Mouse (Mus musculus): ENCODE measurements around the gene Lipe.
A peak's percentile ranks its signal among the peaks of the same experiment; 100 is the strongest.
"Not testable (repeated sequence)": the region's sequence is repeated elsewhere in the genome, so short reads cannot be mapped to it uniquely, and the experiment has no call there.

The Lipe gene

DNA sequence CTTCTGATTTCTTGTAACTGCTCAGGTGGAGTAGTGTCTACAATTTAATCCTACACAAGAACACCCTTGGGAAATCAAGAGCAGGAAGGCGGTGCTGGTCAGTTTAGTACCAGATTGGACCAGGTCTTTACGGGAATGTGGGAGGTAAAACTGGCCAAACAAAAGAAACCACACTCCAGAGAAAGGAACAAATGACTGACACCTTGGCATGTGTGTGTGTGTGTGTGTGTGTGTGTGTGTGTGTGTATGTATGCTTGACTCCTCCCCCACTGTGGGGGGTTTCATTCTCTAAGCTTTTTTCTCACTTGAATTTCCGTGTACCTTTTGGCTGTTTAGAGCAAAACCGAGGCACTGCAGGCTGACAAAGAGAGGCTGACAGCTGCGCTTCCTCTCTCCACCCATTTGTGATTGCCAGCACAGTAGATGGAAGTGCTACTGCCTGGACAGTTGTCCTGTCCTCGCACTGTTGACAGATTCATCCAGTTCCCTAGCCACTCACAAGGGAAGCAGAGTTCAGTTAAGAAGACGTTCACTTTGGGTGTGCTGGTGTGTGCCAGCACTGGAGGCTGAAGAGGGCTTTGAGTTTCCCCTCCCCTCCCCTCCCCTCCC is 14.4 kb upstream of the Lipe start, which contains the start of gene Cxcl17:
Cxcl17 (minus strand) TSS at position 54 of the 609 bp plus-strand sequence.
- no peak for DNase-seq (ENCODE audit: low spot score in 2 of 2)

GRCm38 (mm10) chr7:25411861-25412260 is 13.4 kb upstream of the Lipe start:
- no peak for DNase-seq (ENCODE audit: low spot score in 2 of 2)

- DNase-seq (ENCODE audit: low spot score in 2 of 2): no peak
Observed at GRCm38 (mm10) chr7:25410969-25411615, 12.6 kb upstream of the Lipe start.

GRCm38 (mm10) chr7:25409114-25409760 is 10.7 kb upstream of the Lipe start:
- no peak for DNase-seq (ENCODE audit: low spot score in 2 of 2)

- no peak for DNase-seq (ENCODE audit: low spot score in 2 of 2)
Observed at GRCm38 (mm10) chr7:25406468-25406867, 8.0 kb upstream of the Lipe start.

DNA sequence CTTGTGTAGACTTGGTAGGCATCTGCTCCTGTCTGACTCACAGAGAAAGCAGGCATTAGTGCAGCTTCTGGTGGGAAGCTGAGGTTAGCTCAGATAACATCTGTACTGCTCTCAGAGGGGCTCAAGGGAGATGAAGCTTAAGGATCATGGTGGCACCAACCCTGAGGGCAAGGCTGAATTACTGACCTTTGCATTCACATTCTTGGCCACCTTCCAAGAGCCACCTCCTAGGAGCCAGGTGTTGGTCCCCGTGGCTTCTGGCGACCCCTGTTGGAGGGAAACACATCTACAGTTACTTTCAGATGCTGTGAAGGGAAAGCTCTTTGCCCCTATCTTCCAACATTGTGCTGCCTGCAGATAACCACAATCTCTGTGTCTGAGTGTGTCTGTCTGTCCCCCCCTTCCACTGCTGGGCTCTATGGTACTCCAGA is 4.2 kb upstream of the Lipe start:
- DNase-seq (ENCODE audit: low spot score in 2 of 2): no peak

DNA sequence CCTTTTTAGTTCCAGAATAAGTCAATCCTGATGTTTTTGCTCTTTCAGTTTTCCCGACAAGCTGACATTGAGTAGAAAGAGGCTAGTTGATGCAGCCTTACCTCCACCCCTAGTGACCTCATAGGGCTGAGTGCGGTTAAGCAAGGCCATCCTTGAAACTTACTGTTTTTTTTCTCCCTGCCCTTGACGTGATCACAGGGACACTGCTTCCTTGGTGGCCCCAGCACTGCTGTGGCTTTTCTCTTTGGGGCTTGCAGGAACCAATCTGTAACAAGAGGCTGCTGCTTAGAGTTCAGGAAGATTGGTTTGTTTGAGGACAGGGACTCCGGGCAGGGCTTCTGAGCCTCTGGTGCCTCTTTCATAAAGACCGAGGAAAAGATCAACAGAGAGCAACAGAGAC is 3.5 kb upstream of the Lipe start:
- DNase-seq (ENCODE audit: low spot score in 2 of 2): no peak

DNA sequence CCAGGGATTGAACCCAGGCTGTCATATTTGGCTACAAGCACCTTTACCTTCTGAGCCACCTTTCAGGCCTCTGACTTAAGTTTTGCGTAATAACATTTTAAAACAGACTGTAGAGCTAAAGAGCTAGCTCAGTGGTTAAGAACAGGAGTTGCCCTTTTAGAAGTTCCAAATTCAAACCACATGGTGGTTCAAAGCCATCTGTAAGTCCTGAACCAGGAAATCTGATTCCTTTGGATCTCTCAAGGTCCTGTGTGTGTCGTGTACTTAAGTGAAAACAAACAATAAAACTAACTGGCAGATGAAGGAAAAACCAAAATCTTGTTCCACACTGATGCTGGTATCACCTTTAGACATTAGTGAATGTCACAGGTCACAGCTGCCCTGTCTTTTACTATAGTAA is 3.0 kb upstream of the Lipe start:
- DNase-seq (ENCODE audit: low spot score in 2 of 2): no peak

GRCm38 (mm10) chr7:25399028-25399427 is 518 bp upstream of the Lipe start:
- not testable (repeated sequence) for DNase-seq (ENCODE audit: low spot score in 2 of 2)

DNA sequence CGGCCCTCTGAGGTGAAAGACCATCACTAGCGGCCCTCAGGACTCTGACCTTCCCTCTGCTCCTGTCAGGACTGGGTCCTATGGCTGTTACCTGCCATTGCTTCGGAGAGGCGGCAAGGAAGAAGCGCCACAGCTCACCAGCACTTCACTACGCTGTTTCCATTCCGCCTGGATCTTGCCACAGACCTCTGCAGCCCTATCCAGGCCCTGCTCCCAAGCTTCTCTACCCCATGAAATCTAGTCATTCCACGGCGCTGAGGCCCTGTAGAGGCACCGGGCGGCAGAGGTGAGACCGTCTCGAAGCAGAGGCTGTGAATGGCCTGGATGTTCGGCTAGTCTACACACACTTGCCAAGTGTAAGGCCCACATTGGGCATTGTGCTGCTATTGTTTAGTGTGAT is 1.9 kb downstream of the Lipe start:
- DNase-seq (ENCODE audit: low spot score in 2 of 2): peak in 1 of 2 experiments; percentile 15

GRCm38 (mm10) chr7:25395558-25396521 is 2.7 kb downstream of the Lipe start:
- DNase-seq (ENCODE audit: low spot score in 2 of 2): peak; percentile 92 to 97

DNA sequence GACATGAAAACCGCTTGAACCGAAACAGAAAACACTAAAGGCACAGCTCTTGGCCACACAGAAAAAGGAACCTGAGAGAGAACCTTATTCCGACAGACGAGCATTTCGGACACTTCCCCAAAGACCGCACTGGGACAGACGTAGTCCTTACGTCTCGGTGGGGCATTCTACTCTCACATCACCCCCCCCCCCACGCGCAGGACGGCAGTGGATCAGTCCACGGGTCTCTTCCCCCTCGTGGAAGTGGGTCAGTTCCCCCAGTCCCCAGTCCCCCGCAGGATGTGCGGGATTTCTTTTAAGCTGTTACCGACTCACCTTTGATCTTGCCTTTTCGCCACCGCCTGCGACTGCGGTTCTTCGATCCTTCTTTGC is 3.3 kb downstream of the Lipe start:
- no peak for DNase-seq (ENCODE audit: low spot score in 2 of 2)

GRCm38 (mm10) chr7:25394754-25395153 is 3.8 kb downstream of the Lipe start:
- DNase-seq (ENCODE audit: low spot score in 2 of 2): no peak

- DNase-seq (ENCODE audit: low spot score in 2 of 2): no peak
Observed at GRCm38 (mm10) chr7:25393451-25394210, 4.9 kb downstream of the Lipe start.

DNA sequence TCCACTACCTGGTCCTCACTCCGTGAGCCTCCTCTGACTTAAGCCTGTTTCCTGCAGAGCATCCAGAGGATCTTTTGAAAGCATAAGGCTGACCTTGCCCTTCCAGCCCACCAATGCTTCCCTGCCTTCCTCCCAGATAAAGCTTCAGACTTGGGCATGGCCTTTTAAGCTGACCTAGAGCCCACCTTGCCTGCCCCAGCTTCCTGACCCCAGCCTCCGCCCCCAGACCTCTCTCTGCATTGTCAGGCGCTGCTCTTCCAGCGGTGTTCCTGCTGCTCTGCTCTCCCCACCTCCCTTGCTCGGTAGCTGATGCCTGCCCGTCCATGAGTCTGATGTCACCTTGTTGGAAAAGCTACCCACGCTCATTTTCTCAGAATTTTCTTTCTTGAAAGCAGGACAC is 5.7 kb downstream of the Lipe start:
- DNase-seq (ENCODE audit: low spot score in 2 of 2): peak in 1 of 2 experiments; percentile 22

- no peak for DNase-seq (ENCODE audit: low spot score in 2 of 2)
Observed at GRCm38 (mm10) chr7:25391856-25392453, 6.6 kb downstream of the Lipe start.

- DNase-seq (ENCODE audit: low spot score in 2 of 2): no peak
Observed at GRCm38 (mm10) chr7:25390986-25391385, 7.5 kb downstream of the Lipe start.

DNA sequence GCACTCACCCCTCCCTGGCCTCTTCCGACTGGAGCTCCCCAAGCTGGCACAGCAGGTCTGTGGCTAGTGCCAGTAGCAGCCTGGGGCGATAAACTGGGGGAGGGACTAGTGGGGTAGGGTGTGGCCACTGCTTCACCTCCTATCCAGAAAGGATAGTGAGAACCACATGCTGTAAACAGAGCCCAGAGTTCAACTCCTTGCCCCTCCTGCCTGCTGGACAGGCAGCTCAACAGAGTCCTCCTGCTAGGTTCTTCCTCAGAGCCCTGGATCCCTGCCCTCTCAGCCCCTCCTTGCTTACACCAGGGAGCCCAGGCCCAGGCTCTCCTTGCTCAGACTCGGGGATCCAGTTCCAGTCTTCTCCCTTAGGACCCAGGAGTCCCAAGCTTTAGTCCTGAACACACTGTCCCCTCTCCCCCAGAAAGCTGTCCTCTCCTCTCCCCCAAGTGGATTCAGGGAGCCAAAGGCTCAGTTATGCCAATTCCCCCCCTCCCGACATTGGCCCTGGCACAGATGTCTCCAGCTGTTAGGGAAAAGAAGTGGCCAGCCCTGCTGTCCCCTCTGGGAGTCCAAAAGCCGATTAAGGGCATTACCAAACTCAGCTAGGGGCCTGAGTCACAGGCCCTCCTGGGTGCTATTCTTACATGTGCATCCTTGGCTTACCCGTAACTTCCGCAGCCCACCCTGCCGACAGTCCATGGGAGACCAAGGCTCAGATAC is 8.3 kb downstream of the Lipe start:
- no peak for DNase-seq (ENCODE audit: low spot score in 2 of 2)

GRCm38 (mm10) chr7:25388916-25389315 is 9.6 kb downstream of the Lipe start:
- no peak for DNase-seq (ENCODE audit: low spot score in 2 of 2)

- no peak for DNase-seq (ENCODE audit: low spot score in 2 of 2)
Observed at GRCm38 (mm10) chr7:25387811-25388440, 10.6 kb downstream of the Lipe start.

All from left cerebral cortex, adult 9 months (tissue).